8 mouse cellular contexts compared by ENCODE assay signal in the genomic region with DNA sequence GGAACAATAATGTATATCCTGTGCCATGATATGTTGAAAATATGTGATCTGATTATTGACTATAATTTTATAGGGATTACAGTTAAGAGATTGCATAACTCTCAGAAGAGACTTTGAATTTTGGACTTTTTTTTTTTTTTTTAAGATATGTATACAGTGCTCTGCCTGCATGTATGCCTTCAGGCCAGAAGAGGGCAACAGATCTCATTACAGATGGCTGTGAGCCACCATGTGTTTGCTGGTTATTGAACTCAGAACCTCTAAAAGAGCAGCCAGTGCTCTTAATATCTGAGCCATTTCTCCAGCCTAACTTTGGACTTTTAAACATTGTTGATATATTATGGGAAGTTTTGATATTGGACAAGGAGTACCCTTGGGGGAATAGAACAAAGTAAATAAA. TPM values are rescaled to one million over a fixed set of nuclear protein-coding genes. Genes with fewer than 3 reads are reported as not detected.
DNase-seq lines count a peak whose midpoint lies in the region; TF ChIP-seq lines count a peak whose summit lies in the region.
"Had no signal": no experiment of that assay in that cellular context is flagged by ENCODE, and none has a peak within 500 bp of the region (broad histone marks: within the 10 kb centered on the region; RNA-seq: fewer than 3 reads in every experiment).

No protein-coding gene starts in this region.

- peaks cover 3% of the 10 kb centered on the region for H3K36me3 ChIP-seq in ES-E14 (ENCODE audit: control insufficient read depth, insufficient read depth, low read length, poor library complexity, severe bottlenecking)

- no peak overlapping the region for H3K27ac ChIP-seq in ES-E14 (ENCODE audit: insufficient read depth, low read depth, low read length, poor library complexity, severe bottlenecking)
- H3K27ac ChIP-seq: lung, embryonic 15.5 days had no signal

- in situ Hi-C loops in ES-E14 (cut with MboI; ENCODE audit: low sequenced_read_pairs in 2 of 2, unreplicated experiment in 2 of 2) = no loop called here

- peak; percentile 4 for DNase-seq in left cerebral cortex, adult 11 months (ENCODE audit: low spot score)
- DNase-seq in left cerebral cortex, postnatal 4 days = no peak
- DNase-seq in ES-E14 (ENCODE audit: low read depth, low spot score) (no peak), liver (peak; percentile 49)
- DNase-seq in adrenal gland, postnatal 25 days = peak; percentile 7
- peak; percentile 12 for DNase-seq in yolk sac, embryonic 10.5 days (ENCODE audit: low spot score)
- no peak for DNase-seq in cerebellum, adult 11-12 months

- intact Hi-C loops in left cerebral cortex, postnatal 4 days (cut with DNase I) = no loop called here

- H3K4me3 ChIP-seq in ES-E14 (ENCODE audit: insufficient read depth in 1 of 2, low read depth in 1 of 2, low read length in 2 of 2, poor library complexity in 1 of 2, severe bottlenecking in 1 of 2) = no peak overlapping the region
- H3K4me3 ChIP-seq: lung, embryonic 15.5 days had no signal

- no peaks in the 10 kb centered on the region for H3K9me3 ChIP-seq in ES-E14 (ENCODE audit: control insufficient read depth, insufficient read depth, low read depth, low read length)
- H3K9me3 ChIP-seq: lung, embryonic 15.5 days had no signal

- H3K9ac ChIP-seq in ES-E14 (ENCODE audit: insufficient read depth, low read depth, low read length, poor library complexity, severe bottlenecking) = no peak overlapping the region
- H3K9ac ChIP-seq: lung, embryonic 15.5 days had no signal

- H3K4me1 ChIP-seq in ES-E14 (ENCODE audit: control insufficient read depth in 2 of 2, insufficient read depth in 2 of 2, low read length in 2 of 2, poor library complexity in 1 of 2) = no peaks in the 10 kb centered on the region
- H3K4me1 ChIP-seq: lung, embryonic 15.5 days had no signal

TF ChIP-seq in ES-E14, 5 proteins besides CTCF, POLR2A, EP300 and RAD21:
- TF ChIP-seq CHD2 (IDR thresholded peaks at IDR 0.05; ENCODE audit: low read depth, low read length) (no peak), HCFC1 (IDR thresholded peaks at IDR 0.05; ENCODE audit: borderline replicate concordance, insufficient read depth, low read length) (no peak), ZC3H11A (IDR thresholded peaks at IDR 0.05; ENCODE audit: borderline replicate concordance, low read depth, low read length) (peak; percentile 30; the same call in 1 of the 2 replicates), MAFK (IDR thresholded peaks at IDR 0.05; ENCODE audit: insufficient read depth, low read depth, low read length) (no peak), ZNF384 (IDR thresholded peaks at IDR 0.05; ENCODE audit: low read depth, low read length) (peak; percentile 62)
TF ChIP-seq in ES-E14: peak in this region for 2.

RNA-seq across cellular contexts. Expression of a gene that starts 12.1 kb away (rescaled TPM):
- 100 to 1,000 TPM; 144 to 149 TPM for total RNA-seq in left cerebral cortex, postnatal 4 days (2021)
- 74.8 and 109 TPM in 2 replicates for total RNA-seq in ES-E14 (2012; rRNA removed)
- 98.9 and 99.7 TPM in 2 replicates for total RNA-seq in adrenal gland, postnatal 25 days (2021)

RNA-seq across cellular contexts. Expression of a gene that starts 12.3 kb away (rescaled TPM):
- total RNA-seq in left cerebral cortex, postnatal 4 days (2021) = 10 to 100 TPM; 45.3 to 45.9 TPM
- 60.7 and 105 TPM in 2 replicates for total RNA-seq in ES-E14 (2012; rRNA removed)
- total RNA-seq in adrenal gland, postnatal 25 days (2021) = 20.9 and 23.6 TPM in 2 replicates

Comparison
In these comparisons a context has a peak if more than half of its experiments do, and no peak if none do; other contexts are left out.
1. DNase-seq: peak in left cerebral cortex, adult 11 months (single experiment), adrenal gland, postnatal 25 days (single experiment), liver (single experiment) and yolk sac, embryonic 10.5 days (single experiment); none in left cerebral cortex, postnatal 4 days (single experiment), ES-E14 (single experiment) and cerebellum, adult 11-12 months (single experiment).